Mouse (Mus musculus) adrenal gland, postnatal 25 days (tissue): ENCODE measurements around the gene Dusp11. TPM values are rescaled to one million over a fixed set of nuclear protein-coding genes. Genes with fewer than 3 reads are reported as not detected.
"Not testable (repeated sequence)": the region's sequence is repeated elsewhere in the genome, so short reads cannot be mapped to it uniquely, and the experiment has no call there.

Experiments used
- DNase-seq: peaks from one replicate; pipeline ENCODE4 v3.0.0; 2021; ENCODE audit warnings: mixed read lengths
- long read RNA-seq: library from polyadenylated mRNA; stranded (forward); transcript quantifications from one replicate; pipeline ENCODE4 v2.0.0, GENCODE M21; 2021
- total RNA-seq: library from RNA; stranded (reverse); gene quantifications from 2 replicates; pipeline ENCODE4 v1.2.3, GENCODE M21; 2021

The Dusp11 gene
- 142 and 170 TPM in 2 replicates for total RNA-seq
- long read RNA-seq, full-length matches to known transcripts = 8 of 17 reads
- long read RNA-seq, partial matches to known transcripts = 3 of 17 reads
- long read RNA-seq, other reads (novel, unspliced or antisense) = 6 of 17 reads

- peak; percentile 93 for DNase-seq
Measured at GRCm38 (mm10) chr6:85961101-85962091, at the start of gene Dusp11. TSS of gene Dusp11 (minus strand) at chr6:85961667.

- DNase-seq = peak; percentile 46
Measured at GRCm38 (mm10) chr6:86009980-86010379, 48.5 kb upstream of the Dusp11 start.

GRCm38 (mm10) chr6:86004271-86005148, 43.0 kb upstream of the Dusp11 start:
- peak; percentile 70 for DNase-seq

GRCm38 (mm10) chr6:86003405-86003925, 42.0 kb upstream of the Dusp11 start:
- DNase-seq = peak; percentile 12

GRCm38 (mm10) chr6:85990774-85991173, 29.3 kb upstream of the Dusp11 start:
- DNase-seq = not testable (repeated sequence)

GRCm38 (mm10) chr6:85989570-85989969, 28.1 kb upstream of the Dusp11 start:
- DNase-seq = not testable (repeated sequence)

- DNase-seq = no peak
Measured at GRCm38 (mm10) chr6:85984351-85984750, 22.9 kb upstream of the Dusp11 start.

- not testable (repeated sequence) for DNase-seq
Measured at GRCm38 (mm10) chr6:85978736-85979135, 17.3 kb upstream of the Dusp11 start.

GRCm38 (mm10) chr6:85976242-85976641, 14.8 kb upstream of the Dusp11 start:
- no peak for DNase-seq

- no peak for DNase-seq
Measured at GRCm38 (mm10) chr6:85975761-85976160, 14.3 kb upstream of the Dusp11 start.

GRCm38 (mm10) chr6:85974941-85975617, 13.6 kb upstream of the Dusp11 start:
- no peak for DNase-seq

- DNase-seq = no peak
Measured at GRCm38 (mm10) chr6:85973336-85973735, 11.9 kb upstream of the Dusp11 start.

- DNase-seq = no peak
Measured at GRCm38 (mm10) chr6:85972699-85973098, 11.2 kb upstream of the Dusp11 start.

- no peak for DNase-seq
Measured at GRCm38 (mm10) chr6:85969889-85970288, 8.4 kb upstream of the Dusp11 start.

GRCm38 (mm10) chr6:85966686-85967085, 5.2 kb upstream of the Dusp11 start:
- no peak for DNase-seq

- DNase-seq = not testable (repeated sequence)
Measured at GRCm38 (mm10) chr6:85966081-85966480, 4.6 kb upstream of the Dusp11 start.

- DNase-seq = no peak
Measured at GRCm38 (mm10) chr6:85957581-85957980, 3.9 kb downstream of the Dusp11 start.

- DNase-seq = no peak
Measured at GRCm38 (mm10) chr6:85948549-85948948, 12.9 kb downstream of the Dusp11 start.

GRCm38 (mm10) chr6:85942469-85942868, 19.0 kb downstream of the Dusp11 start:
- DNase-seq = no peak

GRCm38 (mm10) chr6:85938701-85939100, 22.8 kb downstream of the Dusp11 start:
- DNase-seq = no peak
